Mouse (Mus musculus): Measurements from ENCODE around the gene Prps1l1.

The Prps1l1 gene

DNA sequence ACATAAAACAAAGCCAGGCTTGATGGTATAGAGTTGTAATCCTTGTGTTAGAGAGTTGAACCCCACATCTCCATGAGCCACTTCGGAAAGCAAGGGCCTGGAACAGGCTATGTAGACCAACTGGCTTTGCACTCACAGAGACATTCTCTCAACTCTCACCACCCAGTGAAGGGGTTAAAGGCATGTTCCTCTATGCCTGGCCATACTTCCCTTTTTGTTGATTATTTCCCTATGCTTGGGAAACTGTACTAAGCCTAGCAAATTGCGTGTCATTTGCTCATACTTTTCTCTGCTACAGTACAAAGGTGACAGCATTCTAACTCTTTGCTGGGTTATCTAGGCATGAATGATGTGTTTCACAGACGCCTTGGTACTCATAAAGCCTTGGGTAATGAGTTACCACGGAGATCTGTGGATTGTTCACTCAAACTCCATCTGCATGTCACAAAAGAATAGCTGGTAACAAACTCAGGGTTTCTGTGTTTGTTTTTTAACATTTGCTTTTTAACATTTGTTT lies 41.4 kb downstream of the Prps1l1 start:
- DNase-seq (ENCODE audit: low spot score), result no peak

DNA sequence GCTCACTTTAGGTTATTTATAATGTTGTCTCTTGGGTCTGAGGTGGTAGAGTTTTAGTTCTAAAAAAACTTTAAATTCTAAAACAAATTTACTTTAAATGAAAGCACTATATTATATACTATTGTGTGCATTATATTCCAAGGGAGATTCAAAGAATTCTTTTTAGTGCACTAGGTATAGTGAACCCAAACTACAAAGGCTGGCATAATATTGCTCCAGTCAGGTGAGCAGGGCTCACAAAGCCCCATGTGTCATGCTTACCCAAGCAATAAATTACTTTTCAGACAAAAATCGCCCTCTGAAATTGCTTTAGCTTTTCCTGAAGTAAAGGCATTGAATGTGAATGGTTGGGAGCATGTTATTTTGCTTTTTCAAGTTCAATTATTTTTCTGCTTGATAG lies 43.0 kb downstream of the Prps1l1 start:
- no peak for DNase-seq (ENCODE audit: low spot score)

Measured in urinary bladder, postnatal 10 days (tissue).